Mouse (Mus musculus) hindbrain, embryonic 13.5 days (tissue): ENCODE data around the gene Arhgap25. TPM values are rescaled to one million over a fixed set of nuclear protein-coding genes. Genes with fewer than 3 reads are reported as not detected.

Experiments used
- ATAC-seq: fragments of 200-750 bp; cut with Nextera tagmentation; 2 replicates; pipeline ENCODE4 v1.8.0; 2017; ENCODE audit warnings: moderate TSS enrichment; ENCODE audit not compliant: low FRiP score
- H3K27ac ChIP-seq: fragments of 300-500 bp; sonication (generic); 2 replicates; pipeline ENCODE4 v1.5.1; 2015; ENCODE audit warnings: inconsistent platforms, mild to moderate bottlenecking, moderate library complexity
- H3K27me3 ChIP-seq: fragments of 300-500 bp; sonication (generic); 2 replicates; pipeline ENCODE4 v1.6.1; 2015; ENCODE audit warnings: mild to moderate bottlenecking, inconsistent platforms
- H3K36me3 ChIP-seq: fragments of 300-500 bp; sonication (generic); 2 replicates; pipeline ENCODE4 v1.6.1; 2015; ENCODE audit warnings: mild to moderate bottlenecking, inconsistent platforms
- H3K4me1 ChIP-seq: fragments of 300-500 bp; sonication (generic); replicated peaks from 2 replicates; pipeline ENCODE4 v1.6.1; 2015; ENCODE audit warnings: inconsistent platforms
- H3K4me2 ChIP-seq: fragments of 300-500 bp; sonication (generic); 2 replicates; pipeline ENCODE4 v1.6.1; 2015; ENCODE audit warnings: inconsistent platforms, mild to moderate bottlenecking, moderate library complexity
- H3K4me3 ChIP-seq: fragments of 300-500 bp; sonication (generic); 2 replicates; pipeline ENCODE4 v1.5.1; 2015; ENCODE audit warnings: mild to moderate bottlenecking, inconsistent platforms
- H3K9ac ChIP-seq: fragments of 300-500 bp; sonication (generic); 2 replicates; pipeline ENCODE4 v1.6.1; 2015; ENCODE audit warnings: mild to moderate bottlenecking, inconsistent platforms
- H3K9me3 ChIP-seq: fragments of 300-500 bp; sonication (generic); 2 replicates; pipeline ENCODE4 v1.6.1; 2016; ENCODE audit warnings: inconsistent platforms
- WGBS: fragments of 180-500 bp; shearing (Covaris S2); methylation state at CpG from one replicate; pipeline ENCODE4 v1.1.7; 2015; 5-methylcytosine and 5-hydroxymethylcytosine counted together
- polyA plus RNA-seq: library from polyadenylated mRNA; unstranded; fragments of >200 nt; fragmentation: Nextera tagmentation; extraction: Ambion mirVana; gene quantifications from 2 replicates; pipeline ENCODE4 v1.2.1, GENCODE M21; 2015

Arhgap25 gene
- polyA plus RNA-seq, 1 experiment from 2014 or later: 2.4 TPM

DNA sequence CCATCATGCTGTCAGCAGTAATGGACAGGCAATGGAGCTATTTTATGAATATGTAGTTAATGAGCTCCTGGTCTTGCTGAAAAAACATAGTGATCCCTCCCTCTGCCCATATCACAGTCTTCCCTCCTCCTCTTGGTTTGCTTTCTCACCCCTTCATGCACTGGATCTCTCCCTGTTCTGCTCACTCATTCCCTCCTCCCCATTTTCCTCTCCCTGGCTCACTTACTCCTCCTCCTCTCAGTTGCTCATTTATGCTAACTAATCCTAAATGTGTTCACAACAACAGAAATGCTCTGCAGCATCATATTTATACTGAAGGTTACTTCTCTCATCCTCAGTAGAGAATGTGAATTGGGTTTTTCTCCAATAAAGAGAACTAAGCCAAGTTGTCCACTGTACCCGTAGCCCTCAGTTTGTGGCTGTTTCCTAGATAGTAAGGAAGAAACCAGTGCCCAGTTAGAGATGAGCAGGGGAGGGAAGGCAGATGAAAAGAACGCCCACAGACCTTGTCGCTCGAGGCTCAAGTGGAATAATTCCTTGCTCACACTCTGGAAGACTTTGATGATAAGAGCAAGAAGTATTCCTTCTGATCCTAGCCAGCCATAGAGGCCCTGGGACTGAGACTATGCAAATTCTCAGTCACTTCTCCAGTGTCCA, 15.2 kb downstream of the Arhgap25 start:
- H3K9ac ChIP-seq: no peak overlapping the region
- WGBS: 90% methylated on average over 4 of the region's 4 CpGs
- no peak overlapping the region for H3K4me2 ChIP-seq
- no peak overlapping the region for H3K4me3 ChIP-seq
- H3K36me3 ChIP-seq: no peaks in the 10 kb centered on the region
- ATAC-seq: no peak
- H3K4me1 ChIP-seq: no peaks in the 10 kb centered on the region
- no peaks in the 10 kb centered on the region for H3K9me3 ChIP-seq
- no peaks in the 10 kb centered on the region for H3K27me3 ChIP-seq
- H3K27ac ChIP-seq: no peak overlapping the region

DNA sequence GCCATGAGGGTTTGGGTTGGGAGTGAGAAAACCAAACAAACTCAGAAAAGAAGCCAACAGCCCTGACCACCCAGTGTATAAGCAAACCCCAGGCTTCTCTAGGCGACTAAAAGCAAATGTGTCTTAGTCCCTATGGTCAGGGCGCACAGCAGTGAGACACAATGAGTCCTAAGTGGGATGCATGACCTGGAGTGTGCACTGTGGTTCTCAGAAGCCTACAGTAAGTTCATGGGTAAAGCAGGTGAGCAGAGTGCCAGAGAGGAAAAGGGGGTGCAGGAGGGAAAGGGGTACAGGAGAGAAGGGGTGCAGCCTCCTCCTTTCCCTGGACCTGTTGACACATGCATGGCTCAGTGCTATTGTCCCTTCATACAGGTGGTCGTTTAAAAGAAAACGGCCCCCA, 18.7 kb downstream of the Arhgap25 start:
- no peak overlapping the region for H3K4me2 ChIP-seq
- H3K27me3 ChIP-seq: no peaks in the 10 kb centered on the region
- no peak for ATAC-seq
- H3K4me1 ChIP-seq: no peaks in the 10 kb centered on the region
- H3K36me3 ChIP-seq: no peaks in the 10 kb centered on the region
- no peak overlapping the region for H3K4me3 ChIP-seq
- no peak overlapping the region for H3K27ac ChIP-seq
- 78% methylated on average over 4 of the region's 4 CpGs for WGBS
- no peaks in the 10 kb centered on the region for H3K9me3 ChIP-seq
- H3K9ac ChIP-seq: no peak overlapping the region

DNA sequence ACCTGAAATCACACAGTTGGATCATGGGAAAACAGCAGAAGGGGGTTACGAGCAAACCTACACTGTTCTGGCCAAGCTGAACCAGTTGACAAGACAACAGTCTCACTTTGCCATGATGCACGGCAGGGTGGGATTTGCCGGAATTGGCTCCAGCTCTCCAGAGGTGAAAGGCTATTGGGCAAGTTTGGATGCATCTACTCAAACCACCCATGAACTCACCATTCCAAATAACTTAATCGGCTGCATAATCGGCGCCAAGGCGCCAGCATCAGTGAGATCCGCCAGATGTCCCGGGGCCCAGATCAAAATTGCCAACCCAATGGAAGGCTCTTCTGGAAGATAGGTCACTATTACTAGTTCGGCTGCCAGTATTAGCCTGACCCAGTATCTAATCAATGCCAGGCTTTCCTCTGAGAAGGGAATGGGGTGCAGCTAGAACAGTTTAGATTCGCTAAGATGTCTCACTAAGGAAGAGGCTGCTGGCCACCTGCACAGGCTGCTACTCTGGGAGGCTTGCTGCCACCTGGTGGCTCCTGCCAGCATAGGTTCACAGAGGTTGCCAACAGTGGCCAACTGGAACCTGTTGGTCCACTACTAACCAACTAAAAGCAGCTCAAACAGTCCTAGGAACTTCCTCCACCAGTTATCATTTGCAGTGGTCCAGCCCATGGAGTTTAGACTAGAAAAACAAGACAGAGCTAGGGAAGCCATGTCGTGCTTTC, 19.9 kb downstream of the Arhgap25 start:
- no peak overlapping the region for H3K27ac ChIP-seq
- 76% methylated on average over 12 of the region's 12 CpGs for WGBS
- ATAC-seq: no peak
- no peaks in the 10 kb centered on the region for H3K36me3 ChIP-seq
- H3K4me2 ChIP-seq: no peak overlapping the region
- H3K9me3 ChIP-seq: no peaks in the 10 kb centered on the region
- no peak overlapping the region for H3K4me3 ChIP-seq
- no peaks in the 10 kb centered on the region for H3K27me3 ChIP-seq
- H3K9ac ChIP-seq: no peak overlapping the region
- H3K4me1 ChIP-seq: no peaks in the 10 kb centered on the region

DNA sequence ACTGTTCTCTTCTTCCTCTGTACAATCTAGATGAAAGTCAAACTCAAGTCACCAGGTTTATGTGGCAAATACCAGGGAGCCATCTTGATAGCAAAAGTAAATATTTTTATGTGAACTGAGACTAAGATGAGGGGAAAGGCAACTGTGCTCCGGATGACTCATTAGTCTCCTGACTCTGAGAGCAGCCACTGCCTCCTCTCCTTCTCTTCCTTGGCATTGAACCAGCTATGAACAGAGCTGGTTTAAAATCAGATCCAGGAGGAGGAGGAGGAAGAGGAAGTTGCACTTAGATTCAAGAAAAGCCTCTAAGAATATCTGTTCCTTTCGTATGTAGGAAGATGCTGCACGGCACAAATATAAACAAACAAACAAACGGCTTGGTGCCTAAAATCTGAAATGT, 22.1 kb downstream of the Arhgap25 start:
- no peaks in the 10 kb centered on the region for H3K9me3 ChIP-seq
- H3K4me2 ChIP-seq: no peak overlapping the region
- H3K9ac ChIP-seq: no peak overlapping the region
- WGBS: 84% methylated on average over 4 of the region's 4 CpGs
- no peaks in the 10 kb centered on the region for H3K27me3 ChIP-seq
- no peak overlapping the region for H3K4me3 ChIP-seq
- no peaks in the 10 kb centered on the region for H3K36me3 ChIP-seq
- no peak overlapping the region for H3K27ac ChIP-seq
- H3K4me1 ChIP-seq: no peaks in the 10 kb centered on the region
- ATAC-seq: no peak

DNA sequence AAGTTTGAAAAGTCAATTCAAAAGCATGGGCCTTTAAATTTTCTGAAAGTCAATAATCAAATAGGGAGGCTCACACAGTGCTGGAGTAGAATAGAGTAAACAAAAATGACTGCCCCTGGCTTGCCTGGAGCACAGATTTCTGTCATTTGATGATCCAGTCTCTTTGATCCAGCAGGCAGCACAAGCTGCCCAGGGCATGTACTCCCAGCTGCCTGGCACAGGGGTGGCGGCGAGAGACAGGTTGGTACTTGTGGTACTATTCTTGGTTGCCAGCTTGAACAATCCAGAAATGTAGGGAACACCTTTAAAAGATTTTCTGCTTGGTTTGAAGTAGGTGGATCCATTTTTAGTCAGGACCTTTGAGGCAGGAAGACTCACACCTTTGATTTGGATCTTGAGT, 23.3 kb downstream of the Arhgap25 start:
- Histone ChIP-seq H3K27ac (no peak overlapping the region), H3K9ac (no peak overlapping the region), H3K36me3 (no peaks in the 10 kb centered on the region), H3K4me2 (no peak overlapping the region), H3K4me3 (no peak overlapping the region), H3K27me3 (no peaks in the 10 kb centered on the region), H3K9me3 (no peaks in the 10 kb centered on the region), H3K4me1 (no peaks in the 10 kb centered on the region)
- no peak for ATAC-seq
- 92% methylated on average over 2 of the region's 2 CpGs for WGBS

DNA sequence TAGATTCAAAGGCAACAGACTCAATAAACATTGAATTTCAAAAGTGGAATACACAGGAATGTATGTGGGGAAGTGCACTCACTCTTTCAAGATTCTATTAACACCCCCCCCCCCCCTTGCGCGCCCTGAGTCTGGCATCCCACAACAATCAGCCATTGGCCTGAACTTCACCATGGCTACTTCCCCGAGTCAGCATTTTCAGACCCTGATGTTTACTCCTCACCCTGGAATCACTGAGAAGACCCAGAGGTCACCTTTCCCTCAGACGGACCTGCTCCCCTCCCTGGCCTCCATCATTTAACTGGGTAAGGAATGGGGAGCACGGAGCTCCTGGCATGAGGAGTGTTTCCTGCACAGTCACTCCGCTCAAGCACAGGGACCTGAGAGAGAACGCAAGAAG, 28.2 kb downstream of the Arhgap25 start:
- H3K4me2 ChIP-seq: no peak overlapping the region
- H3K4me1 ChIP-seq: 0 out of 2 replicates have a peak, but pooled peaks cover 3% of the 10 kb centered on the region
- no peak for ATAC-seq
- H3K27ac ChIP-seq: no peak overlapping the region
- H3K36me3 ChIP-seq: no peaks in the 10 kb centered on the region
- no peak overlapping the region for H3K9ac ChIP-seq
- no peaks in the 10 kb centered on the region for H3K9me3 ChIP-seq
- H3K4me3 ChIP-seq: no peak overlapping the region
- 66% methylated on average over 7 of the region's 7 CpGs for WGBS
- H3K27me3 ChIP-seq: no peaks in the 10 kb centered on the region

DNA sequence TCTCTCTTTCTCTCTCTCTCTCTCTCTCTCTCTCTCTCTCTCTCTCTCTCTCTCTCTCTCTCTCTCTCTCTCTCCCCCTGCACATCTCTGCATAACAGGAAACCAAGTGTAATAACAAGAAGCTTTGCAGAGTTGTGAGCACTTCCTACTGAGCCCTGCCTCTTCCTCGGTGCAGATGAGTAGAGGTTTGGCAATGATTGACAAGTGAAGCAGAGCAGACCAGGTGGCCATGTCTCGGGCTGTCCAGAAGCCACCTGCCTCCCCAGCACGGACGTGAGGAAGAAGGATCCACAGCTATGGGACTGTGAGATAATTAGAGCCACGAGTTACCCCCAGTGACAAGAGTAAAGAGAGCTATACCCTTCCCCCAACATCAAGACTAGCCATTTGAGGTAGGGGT, 29.1 kb downstream of the Arhgap25 start:
- no peak for ATAC-seq
- Histone ChIP-seq H3K27me3 (no peaks in the 10 kb centered on the region), H3K27ac (no peak overlapping the region), H3K4me3 (no peak overlapping the region), H3K9ac (no peak overlapping the region), H3K4me1 (0 out of 2 replicates have a peak, but pooled peaks cover 3% of the 10 kb centered on the region), H3K9me3 (no peaks in the 10 kb centered on the region), H3K36me3 (no peaks in the 10 kb centered on the region), H3K4me2 (no peak overlapping the region)
- 76% methylated on average over 5 of the region's 5 CpGs for WGBS

DNA sequence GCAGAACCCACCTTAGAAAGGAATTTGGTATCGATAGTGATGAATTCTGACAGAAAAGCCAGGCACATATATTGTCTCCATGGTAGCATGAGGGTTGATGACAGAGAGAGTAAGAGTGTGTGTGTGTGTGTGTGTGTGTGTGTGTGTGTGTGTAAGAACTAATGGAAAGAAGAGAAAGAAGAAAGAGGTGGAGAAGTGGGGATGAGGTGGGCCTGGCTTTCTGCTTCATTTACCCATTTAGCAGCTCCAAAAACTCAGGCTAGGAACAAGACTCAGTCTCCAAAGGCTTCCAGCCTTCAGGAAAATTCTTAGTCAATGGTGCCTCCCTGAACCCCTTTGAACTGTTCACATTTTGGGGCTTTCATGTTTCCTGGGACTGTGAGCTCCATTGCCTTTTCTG, 29.5 kb downstream of the Arhgap25 start:
- 98% methylated on average over 1 of the region's 1 CpGs for WGBS
- no peaks in the 10 kb centered on the region for H3K9me3 ChIP-seq
- 0 out of 2 replicates have a peak, but pooled peaks cover 3% of the 10 kb centered on the region for H3K4me1 ChIP-seq
- H3K27ac ChIP-seq: no peak overlapping the region
- no peak overlapping the region for H3K4me2 ChIP-seq
- no peaks in the 10 kb centered on the region for H3K36me3 ChIP-seq
- no peak for ATAC-seq
- H3K4me3 ChIP-seq: no peak overlapping the region
- no peak overlapping the region for H3K9ac ChIP-seq
- no peaks in the 10 kb centered on the region for H3K27me3 ChIP-seq

DNA sequence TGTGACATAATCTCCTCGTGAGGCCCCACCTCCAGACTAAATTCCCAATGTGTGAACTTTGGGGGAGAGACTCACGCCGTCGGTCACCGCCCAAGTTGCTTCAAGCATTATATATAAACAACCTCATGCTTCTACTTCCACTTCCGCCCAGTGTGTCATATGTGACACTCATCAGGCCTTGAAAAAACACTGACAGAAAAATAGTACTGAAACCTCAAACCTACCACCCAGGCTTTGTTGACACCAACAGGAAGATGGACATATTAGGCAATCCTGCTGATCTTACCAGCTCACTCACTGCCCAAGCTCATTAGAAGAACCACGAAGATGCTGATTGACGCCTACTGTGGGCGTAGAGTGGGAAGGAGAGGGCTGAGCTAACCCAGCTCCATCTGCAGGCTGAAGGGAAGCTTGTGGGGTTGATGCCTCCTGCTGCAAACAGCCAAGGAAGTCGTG, 30.2 kb downstream of the Arhgap25 start:
- Histone ChIP-seq H3K4me2 (no peak overlapping the region), H3K27me3 (no peaks in the 10 kb centered on the region), H3K4me3 (no peak overlapping the region), H3K27ac (no peak overlapping the region), H3K9me3 (no peaks in the 10 kb centered on the region), H3K36me3 (no peaks in the 10 kb centered on the region), H3K4me1 (0 out of 2 replicates have a peak, but pooled peaks cover 3% of the 10 kb centered on the region), H3K9ac (no peak overlapping the region)
- no peak for ATAC-seq
- WGBS: 79% methylated on average over 10 of the region's 10 CpGs

DNA sequence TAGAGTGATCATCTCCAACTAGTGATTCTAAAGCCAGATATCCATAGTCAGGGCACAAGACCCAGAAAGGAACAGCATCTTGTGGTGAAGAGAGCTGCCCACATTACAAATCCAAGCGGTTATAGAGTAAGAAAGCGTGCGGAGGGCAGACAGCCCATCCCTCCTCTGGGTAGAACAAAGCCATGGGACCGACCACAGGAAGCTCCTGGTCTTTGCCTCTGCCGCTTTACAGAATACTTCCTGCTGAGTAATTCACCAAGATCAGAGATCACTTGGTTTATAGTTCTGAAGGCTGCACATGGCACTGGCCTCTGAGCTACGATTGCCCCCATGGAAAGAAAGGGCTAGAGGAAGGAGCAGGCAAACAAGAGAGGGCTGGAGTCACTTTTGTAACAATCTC, 30.6 kb downstream of the Arhgap25 start:
- ATAC-seq: no peak

DNA sequence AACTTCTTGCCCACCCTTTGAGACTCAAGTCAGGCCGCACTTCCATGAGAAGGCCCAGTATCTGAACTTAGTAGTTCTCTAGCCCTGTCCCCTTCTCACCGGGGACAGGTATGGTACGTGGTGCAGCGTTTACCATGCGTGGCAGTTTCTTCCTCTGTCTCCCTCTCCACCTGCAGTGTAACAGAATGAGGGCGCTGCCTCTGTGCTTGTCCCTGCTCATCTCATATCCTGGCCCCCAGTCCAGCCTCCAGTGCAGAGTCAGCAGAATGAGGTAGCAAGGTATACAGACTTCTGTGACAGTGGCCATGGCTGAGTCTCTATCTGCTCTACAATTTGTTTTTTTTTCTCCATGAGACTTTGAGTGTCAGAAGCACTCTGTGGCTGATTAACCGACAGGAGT, 32.4 kb downstream of the Arhgap25 start:
- Histone ChIP-seq H3K4me3 (no peak overlapping the region), H3K27me3 (no peaks in the 10 kb centered on the region), H3K4me2 (no peak overlapping the region), H3K27ac (no peak overlapping the region), H3K9me3 (no peaks in the 10 kb centered on the region), H3K36me3 (no peaks in the 10 kb centered on the region), H3K9ac (no peak overlapping the region), H3K4me1 (0 out of 2 replicates have a peak, but pooled peaks cover 3% of the 10 kb centered on the region)
- 85% methylated on average over 7 of the region's 7 CpGs for WGBS
- ATAC-seq: no peak

More for the DNA sequence above, 30.6 kb downstream of the Arhgap25 start:
- Histone ChIP-seq H3K27ac (no peak overlapping the region), H3K27me3 (no peaks in the 10 kb centered on the region), H3K4me2 (no peak overlapping the region), H3K4me3 (no peak overlapping the region), H3K36me3 (no peaks in the 10 kb centered on the region), H3K9ac (no peak overlapping the region), H3K4me1 (0 out of 2 replicates have a peak, but pooled peaks cover 3% of the 10 kb centered on the region), H3K9me3 (no peaks in the 10 kb centered on the region)
- WGBS: 61% methylated on average over 6 of the region's 6 CpGs

DNA sequence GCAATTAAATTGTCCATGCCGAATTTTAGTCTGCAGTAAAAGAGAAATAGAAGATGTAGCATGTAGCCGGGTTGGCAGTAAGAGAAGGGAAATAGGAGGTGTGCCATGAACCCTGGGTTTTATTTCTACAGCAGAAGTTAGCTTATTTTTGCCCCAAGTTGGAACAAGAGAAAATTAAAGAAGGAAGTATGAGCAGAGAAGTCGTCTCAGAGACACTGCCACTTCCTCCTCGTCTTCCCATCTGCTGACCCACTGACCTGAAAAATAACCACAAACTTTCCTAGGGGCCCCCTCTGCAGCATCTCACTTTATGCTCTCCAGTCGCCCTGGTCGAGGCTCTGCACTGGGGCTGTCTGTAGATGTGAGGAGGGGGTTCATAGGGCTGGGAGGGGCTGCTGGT, 33.3 kb downstream of the Arhgap25 start:
- Histone ChIP-seq H3K36me3 (no peaks in the 10 kb centered on the region), H3K4me1 (0 out of 2 replicates have a peak, but pooled peaks cover 3% of the 10 kb centered on the region), H3K27me3 (no peaks in the 10 kb centered on the region), H3K4me3 (no peak overlapping the region), H3K4me2 (no peak overlapping the region), H3K27ac (no peak overlapping the region), H3K9me3 (no peaks in the 10 kb centered on the region), H3K9ac (no peak overlapping the region)
- 70% methylated on average over 6 of the region's 6 CpGs for WGBS
- ATAC-seq: no peak

DNA sequence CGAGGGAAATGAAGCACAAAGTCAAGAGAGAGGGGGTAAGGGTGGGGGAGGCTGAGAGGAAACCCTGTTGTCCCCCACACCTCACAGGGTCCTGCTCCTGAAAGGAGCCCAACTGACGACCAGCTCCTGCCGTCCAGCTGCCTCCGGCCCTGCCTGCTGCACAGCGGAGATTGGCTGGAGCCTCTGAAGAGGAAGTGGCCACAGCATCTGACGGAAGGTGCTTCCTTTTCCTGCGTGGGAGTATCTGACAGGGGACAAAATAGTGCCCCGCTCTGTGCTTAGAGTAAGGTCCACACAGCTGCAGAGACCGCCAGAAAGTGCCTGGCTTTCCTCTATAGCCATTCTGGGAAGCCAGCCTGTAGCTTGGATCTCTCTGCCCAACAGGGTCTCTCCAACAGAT, 36.9 kb downstream of the Arhgap25 start:
- WGBS: 79% methylated on average over 9 of the region's 9 CpGs
- no peak overlapping the region for H3K9ac ChIP-seq
- H3K36me3 ChIP-seq: no peaks in the 10 kb centered on the region
- H3K9me3 ChIP-seq: no peaks in the 10 kb centered on the region
- ATAC-seq: no peak
- H3K4me2 ChIP-seq: no peak overlapping the region
- no peaks in the 10 kb centered on the region for H3K27me3 ChIP-seq
- peak overlapping the region; percentile 3; the same call in 1 of the 2 replicates for H3K4me3 ChIP-seq
- H3K4me1 ChIP-seq: no peaks in the 10 kb centered on the region
- no peak overlapping the region for H3K27ac ChIP-seq
